Mouse (Mus musculus) lung, postnatal 0 days (tissue): ENCODE measurements around the gene Fam76a.

Source experiments
- CTCF ChIP-seq: IDR thresholded peaks from 2 replicates; pipeline ENCODE4 v1.5.1; 2016; ENCODE audit warnings: antibody characterized with exemption, mild to moderate bottlenecking
- EP300 ChIP-seq: IDR thresholded peaks from 2 replicates; pipeline ENCODE4 v1.6.1; 2016; ENCODE audit warnings: antibody characterized with exemption, mild to moderate bottlenecking, control low read depth

GRCm38 (mm10) chr4:132961866-132962265 lies 39.5 kb upstream of the Fam76a start:
- TF ChIP-seq CTCF (no peak), EP300 (no peak)
